In the genomic region with DNA sequence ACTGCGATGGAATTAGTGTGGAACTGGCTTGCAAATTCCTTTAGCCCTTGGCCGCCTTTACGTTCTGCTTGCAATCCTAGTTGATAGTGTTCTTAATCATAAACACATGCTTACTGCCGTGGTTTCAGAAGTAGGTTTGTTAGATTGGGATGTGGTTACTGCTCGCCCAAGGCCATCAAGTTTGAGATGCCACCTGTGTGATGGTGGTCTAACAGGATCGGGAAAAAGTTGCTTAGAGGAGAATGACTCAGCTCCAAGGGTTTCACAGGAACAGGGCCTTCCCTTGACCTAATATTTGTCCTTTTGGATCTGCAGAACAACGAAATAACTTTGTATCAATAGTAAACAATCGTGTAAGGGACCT, we compare ENCODE assay signal across 8 mouse cellular contexts. TPM values are rescaled to one million over a fixed set of nuclear protein-coding genes. Genes with fewer than 3 reads are reported as not detected.
DNase-seq lines count a peak whose midpoint lies in the region; ATAC-seq and TF ChIP-seq lines count a peak whose summit lies in the region.

No protein-coding gene starts in this region.

- H3K27me3 ChIP-seq in liver, adult 2 months (ENCODE audit: control insufficient read depth, insufficient read depth, low read length) = no peaks in the 10 kb centered on the region
- no peaks in the 10 kb centered on the region for H3K27me3 ChIP-seq in embryonic facial prominence, embryonic 10.5 days (replicated peaks; ENCODE audit: low read depth, poor library complexity, severe bottlenecking)
- H3K27me3 ChIP-seq in intestine, embryonic 16.5 days (replicated peaks; ENCODE audit: control insufficient read depth, insufficient read depth, low read length) = no peaks in the 10 kb centered on the region
- H3K27me3 ChIP-seq in neural tube, embryonic 14.5 days (ENCODE audit: control insufficient read depth, insufficient read depth, low read length) = no peaks in the 10 kb centered on the region

- ATAC-seq in intestine, embryonic 16.5 days = no peak
- no peak for ATAC-seq in neural tube, embryonic 14.5 days (ENCODE audit: low read depth)

- H3K4me3 ChIP-seq in liver, adult 2 months (ENCODE audit: insufficient read depth, low read depth, low read length) = peak overlapping the region; percentile 80
- H3K4me3 ChIP-seq in embryonic facial prominence, embryonic 10.5 days = peak overlapping the region; percentile 75
- peak overlapping the region; percentile 72 for H3K4me3 ChIP-seq in intestine, embryonic 16.5 days (ENCODE audit: low read length)
- peak overlapping the region; percentile 44 for H3K4me3 ChIP-seq in neural tube, embryonic 14.5 days (ENCODE audit: low read depth, low read length)

- H3K9me3 ChIP-seq in embryonic facial prominence, embryonic 10.5 days = no peaks in the 10 kb centered on the region
- no peaks in the 10 kb centered on the region for H3K9me3 ChIP-seq in intestine, embryonic 16.5 days (ENCODE audit: control insufficient read depth, low read length)
- H3K9me3 ChIP-seq in neural tube, embryonic 14.5 days (ENCODE audit: control insufficient read depth, low read length) = no peaks in the 10 kb centered on the region

- peaks cover 14% of the 10 kb centered on the region for H3K36me3 ChIP-seq in liver, adult 2 months (ENCODE audit: control insufficient read depth, insufficient read depth, low read length)
- H3K36me3 ChIP-seq in embryonic facial prominence, embryonic 10.5 days (replicated peaks) = peaks cover 17% of the 10 kb centered on the region
- H3K36me3 ChIP-seq in intestine, embryonic 16.5 days (ENCODE audit: control insufficient read depth, insufficient read depth, low read length) = 0 out of 2 replicates have a peak, but pooled peaks cover 3% of the 10 kb centered on the region
- no peaks in the 10 kb centered on the region for H3K36me3 ChIP-seq in neural tube, embryonic 14.5 days (ENCODE audit: control insufficient read depth, insufficient read depth, low read length)

- TF ChIP-seq CTCF in liver, adult 2 months (IDR thresholded peaks at IDR 0.05; ENCODE audit: low read depth, low read length) = no peak

- H3K4me2 ChIP-seq in intestine, embryonic 16.5 days (ENCODE audit: low read depth, low read length) = peak overlapping the region; percentile 84
- H3K4me2 ChIP-seq in neural tube, embryonic 14.5 days (ENCODE audit: low read depth, low read length) = peak overlapping the region; percentile 71

- H3K4me1 ChIP-seq in liver, adult 2 months (ENCODE audit: control insufficient read depth, insufficient read depth, low read length) = peaks cover 11% of the 10 kb centered on the region
- peaks cover 25% of the 10 kb centered on the region for H3K4me1 ChIP-seq in embryonic facial prominence, embryonic 10.5 days
- peaks cover 17% of the 10 kb centered on the region for H3K4me1 ChIP-seq in intestine, embryonic 16.5 days (ENCODE audit: control insufficient read depth, insufficient read depth, low read length)
- H3K4me1 ChIP-seq in neural tube, embryonic 14.5 days (ENCODE audit: control insufficient read depth, insufficient read depth, low read length) = 0 out of 2 replicates have a peak, but pooled peaks cover 3% of the 10 kb centered on the region

- H3K27ac ChIP-seq in liver, adult 2 months (replicated peaks; ENCODE audit: insufficient read depth, low read depth, low read length) = peak overlapping the region; percentile 69
- H3K27ac ChIP-seq in embryonic facial prominence, embryonic 10.5 days (replicated peaks) = peak overlapping the region; percentile 84; the same call in 1 of the 2 replicates
- no peak overlapping the region for H3K27ac ChIP-seq in intestine, embryonic 16.5 days (ENCODE audit: low read length)
- 0 out of 2 replicates have a peak overlapping the region, but pooled peaks have one; percentile 23 for H3K27ac ChIP-seq in neural tube, embryonic 14.5 days (ENCODE audit: low read depth, low read length)

- peak; percentile 36 for DNase-seq in liver, adult 2 months (ENCODE audit: extremely low read depth, low read depth, low spot score)
- no peak for DNase-seq in liver
- no peak for DNase-seq in embryonic facial prominence, embryonic 10.5 days (ENCODE audit: low spot score)
- DNase-seq in left cerebral cortex, adult 9 months (ENCODE audit: low spot score in 2 of 2) = no peak
- DNase-seq in urinary bladder, adult 2 months (ENCODE audit: low spot score) = no peak
- no peak for DNase-seq in layer of hippocampus, postnatal 36 days

- WGBS in liver, adult 2 months = 7% methylated on average over 8 of the region's 8 CpGs
- 19% methylated on average over 8 of the region's 8 CpGs for WGBS in embryonic facial prominence, embryonic 10.5 days
- 13% methylated on average over 8 of the region's 8 CpGs for WGBS in intestine, embryonic 16.5 days
- WGBS in neural tube, embryonic 14.5 days = 27% methylated on average over 8 of the region's 8 CpGs

- no peak for TF ChIP-seq POLR2A in liver, adult 2 months (IDR thresholded peaks at IDR 0.05; ENCODE audit: extremely low read depth, insufficient read depth, low read length)

- no peaks in the 10 kb centered on the region for H3K79me2 ChIP-seq in liver, adult 2 months (ENCODE audit: control insufficient read depth, insufficient read depth, low read length)

- peak overlapping the region; percentile 79 for H3K9ac ChIP-seq in liver, adult 2 months (ENCODE audit: low read depth, low read length)
- H3K9ac ChIP-seq in intestine, embryonic 16.5 days (ENCODE audit: low read depth, low read length) = peak overlapping the region; percentile 81
- peak overlapping the region; percentile 49 for H3K9ac ChIP-seq in neural tube, embryonic 14.5 days (replicated peaks; ENCODE audit: low read depth, low read length)

RNA-seq across cellular contexts. Expression of gene Abhd4, which starts 5.7 kb away (rescaled TPM):
- 22.1 and 25.2 TPM in 2 replicates for total RNA-seq in liver, adult 2 months (2014; rRNA removed)
- 33.5 and 38.4 TPM in 2 replicates for polyA plus RNA-seq in liver, adult 2 months (2012; rRNA removed)
- polyA plus RNA-seq in embryonic facial prominence, embryonic 10.5 days (2016; fragmentation: Nextera tagmentation; extraction: Ambion mirVana) = 37.3 and 39.9 TPM in 2 replicates
- polyA plus RNA-seq in intestine, embryonic 16.5 days (2015; fragmentation: Nextera tagmentation; extraction: Ambion mirVana) = 47.4 and 47.8 TPM in 2 replicates
- polyA plus RNA-seq in neural tube, embryonic 14.5 days (2014; fragmentation: Nextera tagmentation; extraction: Ambion mirVana) = 57.4 and 69.5 TPM in 2 replicates
- polyA plus RNA-seq in urinary bladder, adult 2 months (2012; rRNA removed) = 38.1 and 62.8 TPM in 2 replicates
- total RNA-seq in layer of hippocampus, postnatal 36 days (2021) = 10 to 100 TPM; 55.7 to 56.6 TPM

RNA-seq across cellular contexts. Expression of gene Dad1, which starts 5.8 kb away (rescaled TPM):
- total RNA-seq in liver, adult 2 months (2014; rRNA removed) = 39.4 and 57.1 TPM in 2 replicates
- 546 and 638 TPM in 2 replicates for polyA plus RNA-seq in liver, adult 2 months (2012; rRNA removed)
- 229 and 238 TPM in 2 replicates for polyA plus RNA-seq in embryonic facial prominence, embryonic 10.5 days (2016; fragmentation: Nextera tagmentation; extraction: Ambion mirVana)
- 489 and 514 TPM in 2 replicates for polyA plus RNA-seq in intestine, embryonic 16.5 days (2015; fragmentation: Nextera tagmentation; extraction: Ambion mirVana)
- 401 and 423 TPM in 2 replicates for polyA plus RNA-seq in neural tube, embryonic 14.5 days (2014; fragmentation: Nextera tagmentation; extraction: Ambion mirVana)
- polyA plus RNA-seq in urinary bladder, adult 2 months (2012; rRNA removed) = 228 and 295 TPM in 2 replicates
- total RNA-seq in layer of hippocampus, postnatal 36 days (2021) = 100 to 1,000 TPM; 123 to 131 TPM

RNA-seq across cellular contexts. Expression of gene Olfr49, which starts 25.0 kb away (rescaled TPM):
- total RNA-seq in liver, adult 2 months (2014; rRNA removed) = not detected in 2 replicates
- not detected in 2 replicates for polyA plus RNA-seq in liver, adult 2 months (2012; rRNA removed)
- not detected in 2 replicates for polyA plus RNA-seq in embryonic facial prominence, embryonic 10.5 days (2016; fragmentation: Nextera tagmentation; extraction: Ambion mirVana)
- polyA plus RNA-seq in intestine, embryonic 16.5 days (2015; fragmentation: Nextera tagmentation; extraction: Ambion mirVana) = not detected in 2 replicates
- polyA plus RNA-seq in neural tube, embryonic 14.5 days (2014; fragmentation: Nextera tagmentation; extraction: Ambion mirVana) = not detected in 2 replicates
- not detected in 2 replicates for polyA plus RNA-seq in urinary bladder, adult 2 months (2012; rRNA removed)
- total RNA-seq in layer of hippocampus, postnatal 36 days (2021) = not detected
